Mouse (Mus musculus) liver, postnatal 0 days (tissue): ENCODE results near the gene H13. TPM values are rescaled to one million over a fixed set of nuclear protein-coding genes. Genes with fewer than 3 reads are reported as not detected.
A peak's percentile ranks its signal among the peaks of the same experiment; 100 is the strongest.

Source experiments
- ATAC-seq: fragments of 200-750 bp; cut with Nextera tagmentation; 2 replicates; pipeline ENCODE4 v1.8.0; 2017; ENCODE audit warnings: mild to moderate bottlenecking, moderate library complexity
- DNase-seq: peaks from one replicate; pipeline ENCODE4 v3.0.0-alpha.2; 2016
- H3K27ac ChIP-seq: fragments of 300-500 bp; sonication (generic); 2 replicates; pipeline ENCODE4 v1.5.1; 2014; ENCODE audit warnings: antibody characterized with exemption, moderate library complexity, mild to moderate bottlenecking, low read depth
- H3K27me3 ChIP-seq: fragments of 300-500 bp; sonication (generic); 2 replicates; pipeline ENCODE4 v1.6.1; 2014; ENCODE audit warnings: low read length, control low read depth, mixed read lengths; ENCODE audit not compliant: insufficient read depth
- H3K36me3 ChIP-seq: fragments of 300-500 bp; sonication (generic); replicated peaks from 2 replicates; pipeline ENCODE4 v1.6.1; 2014; ENCODE audit warnings: mild to moderate bottlenecking, control low read depth, low read length, moderate library complexity, mixed read lengths; ENCODE audit not compliant: insufficient read depth
- H3K4me1 ChIP-seq: fragments of 300-500 bp; sonication (generic); 2 replicates; pipeline ENCODE4 v1.6.1; 2014; ENCODE audit warnings: antibody characterized with exemption, mild to moderate bottlenecking, control low read depth; ENCODE audit not compliant: insufficient read depth
- H3K4me2 ChIP-seq: fragments of 300-500 bp; sonication (generic); 2 replicates; pipeline ENCODE4 v1.6.1; 2014; ENCODE audit warnings: low read depth, mild to moderate bottlenecking, low read length, moderate library complexity, mixed read lengths
- H3K4me3 ChIP-seq: fragments of 300-500 bp; sonication (generic); 2 replicates; pipeline ENCODE4 v1.5.1; 2014; ENCODE audit warnings: low read depth, low read length
- H3K9ac ChIP-seq: fragments of 300-500 bp; sonication (generic); replicated peaks from 2 replicates; pipeline ENCODE4 v1.6.1; 2014; ENCODE audit warnings: mild to moderate bottlenecking, moderate library complexity
- H3K9me3 ChIP-seq: fragments of 300-500 bp; sonication (generic); 2 replicates; pipeline ENCODE4 v1.6.1; 2016; ENCODE audit warnings: mild to moderate bottlenecking, control low read depth, low read length, mixed read lengths
- CTCF ChIP-seq: sonication (generic); IDR thresholded peaks from 2 replicates; pipeline ENCODE4 v1.5.1; 2016; ENCODE audit warnings: antibody characterized with exemption, low read depth
- EP300 ChIP-seq: IDR thresholded peaks from 2 replicates; pipeline ENCODE4 v1.6.1; 2016; ENCODE audit warnings: antibody characterized with exemption, low read depth, mild to moderate bottlenecking
- WGBS: fragments of 180-500 bp; shearing (Covaris S2); extraction: QIAGEN DNeasy Blood & Tissue Kit; methylation state at CpG from one replicate; pipeline ENCODE4 v1.1.7; 2014; ENCODE audit not compliant: insufficient replicate concordance; 5-methylcytosine and 5-hydroxymethylcytosine counted together
- polyA plus RNA-seq: library from polyadenylated mRNA; unstranded; fragments of >200 nt; fragmentation: Nextera tagmentation; extraction: Ambion mirVana; gene quantifications from 2 replicates; pipeline ENCODE4 v1.2.1, GENCODE M21; 2015

H13 gene
- polyA plus RNA-seq, 1 experiment from 2014 or later = 63.8 TPM

DNA sequence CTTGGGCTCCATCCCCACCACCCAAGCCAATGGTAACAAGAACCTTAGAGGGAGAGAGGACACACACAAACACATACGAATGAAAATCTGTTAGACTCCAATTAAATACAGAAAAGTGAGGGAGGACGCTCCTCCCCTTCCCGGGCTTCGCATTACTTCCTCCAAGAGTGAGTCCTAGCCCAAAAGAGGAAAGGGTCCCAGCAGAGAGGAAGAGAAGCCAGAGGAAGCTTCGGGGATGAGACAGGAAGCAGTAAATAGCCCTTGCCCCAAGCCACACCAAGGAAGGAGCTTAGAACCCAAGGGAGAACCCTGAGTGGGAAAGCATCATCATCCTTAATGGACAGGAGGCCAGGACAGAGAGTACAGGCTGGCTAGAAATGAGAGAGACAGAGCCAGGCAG is 39.8 kb downstream of the H13 start:
- ATAC-seq (no peak), DNase-seq (no peak)
- 51% methylated on average over 5 of the region's 5 CpGs for whole genome bisulfite sequencing
- H3K9me3 ChIP-seq = no peaks in the 10 kb centered on the region
- peaks cover 11% of the 10 kb centered on the region for H3K4me1 ChIP-seq
- no peak overlapping the region for H3K27ac ChIP-seq
- no peak overlapping the region for H3K4me2 ChIP-seq
- H3K27me3 ChIP-seq = no peaks in the 10 kb centered on the region
- TF ChIP-seq CTCF = no peak
- no peak for TF ChIP-seq EP300
- peaks cover 30% of the 10 kb centered on the region for H3K36me3 ChIP-seq
- H3K9ac ChIP-seq = no peak overlapping the region
- no peak overlapping the region for H3K4me3 ChIP-seq

DNA sequence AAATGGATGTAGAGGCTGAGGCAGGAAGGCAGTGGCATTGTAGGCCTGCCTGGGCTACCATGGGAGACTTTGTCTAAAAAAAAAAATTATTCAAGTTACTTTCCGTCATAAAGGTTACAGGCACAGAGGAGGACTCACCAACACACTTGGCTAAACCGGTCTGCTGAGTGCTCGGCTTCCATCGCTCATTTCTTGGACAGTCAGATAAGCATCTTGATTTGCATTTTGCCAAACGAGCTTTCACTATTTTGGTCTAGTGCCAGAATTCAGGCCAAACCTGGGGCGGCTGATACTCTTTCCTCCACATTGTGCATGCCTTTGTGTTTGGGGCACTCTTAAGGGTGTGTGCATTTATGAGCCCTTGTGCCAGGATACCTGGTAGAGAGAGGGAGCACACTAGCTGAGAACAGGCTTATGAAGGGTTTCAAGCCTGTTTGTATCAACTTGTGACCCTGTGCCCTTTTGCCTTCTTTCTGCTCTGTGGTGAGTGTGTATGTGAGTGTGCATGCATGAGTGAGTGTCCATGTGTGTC is 47.0 kb downstream of the H13 start:
- TF ChIP-seq EP300 (no peak), CTCF (no peak)
- Histone ChIP-seq H3K36me3 (no peaks in the 10 kb centered on the region), H3K4me2 (no peak overlapping the region), H3K9ac (no peak overlapping the region), H3K27ac (no peak overlapping the region), H3K9me3 (no peaks in the 10 kb centered on the region), H3K27me3 (no peaks in the 10 kb centered on the region), H3K4me3 (no peak overlapping the region), H3K4me1 (no peaks in the 10 kb centered on the region)
- ATAC-seq = no peak
- WGBS = 70% methylated on average over 6 of the region's 6 CpGs
- no peak for DNase-seq

DNA sequence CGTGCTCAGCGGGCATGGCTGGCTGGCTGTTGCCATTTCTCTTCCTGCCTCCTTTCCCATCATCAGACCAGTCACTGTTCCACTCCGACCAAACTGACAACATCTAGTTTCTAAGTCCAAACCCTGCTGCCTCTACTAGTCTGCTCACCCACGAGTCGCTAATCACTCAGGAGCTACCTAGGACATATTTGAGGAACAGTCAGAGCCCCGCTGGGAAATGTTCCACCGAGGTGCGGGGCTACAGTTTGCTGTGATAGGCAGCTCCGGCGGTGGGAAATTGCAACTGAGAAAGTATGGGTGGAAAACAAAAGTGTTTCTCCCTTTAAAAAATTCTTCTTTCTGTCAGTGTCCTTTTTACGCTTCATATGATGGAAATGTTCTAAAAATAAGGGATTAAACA is 48.4 kb downstream of the H13 start:
- Histone ChIP-seq H3K4me2 (no peak overlapping the region), H3K4me3 (no peak overlapping the region), H3K9ac (no peak overlapping the region), H3K27ac (no peak overlapping the region), H3K4me1 (no peaks in the 10 kb centered on the region), H3K27me3 (no peaks in the 10 kb centered on the region), H3K36me3 (no peaks in the 10 kb centered on the region), H3K9me3 (no peaks in the 10 kb centered on the region)
- DNase-seq (no peak), ATAC-seq (no peak)
- no peak for TF ChIP-seq EP300
- TF ChIP-seq CTCF = no peak
- WGBS = 76% methylated on average over 11 of the region's 11 CpGs

DNA sequence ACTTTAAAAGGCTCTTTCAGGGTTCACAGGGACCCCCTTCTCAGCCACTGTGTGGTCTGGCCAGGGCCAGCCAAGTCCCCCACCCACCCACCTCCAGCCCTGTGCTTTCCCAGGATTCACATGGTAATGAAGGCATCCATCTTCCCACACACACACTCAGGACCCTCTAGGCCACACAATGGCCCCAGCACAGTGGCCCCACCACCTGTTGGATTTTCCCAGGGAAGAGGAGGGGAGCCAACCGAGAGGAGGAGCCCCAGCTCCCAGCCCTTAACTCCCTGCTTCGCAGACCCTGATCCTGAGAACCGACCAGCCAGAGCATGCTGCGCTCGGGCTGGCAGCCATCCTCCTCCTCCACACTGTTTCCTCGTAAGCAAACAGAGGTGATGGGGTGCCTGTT is 48.8 kb downstream of the H13 start:
- H3K27me3 ChIP-seq = no peaks in the 10 kb centered on the region
- DNase-seq (no peak), ATAC-seq (no peak)
- no peak overlapping the region for H3K9ac ChIP-seq
- H3K4me3 ChIP-seq = no peak overlapping the region
- TF ChIP-seq CTCF = no peak
- TF ChIP-seq EP300 = no peak
- H3K4me1 ChIP-seq = no peaks in the 10 kb centered on the region
- 72% methylated on average over 6 of the region's 6 CpGs for WGBS
- H3K9me3 ChIP-seq = no peaks in the 10 kb centered on the region
- no peak overlapping the region for H3K4me2 ChIP-seq
- H3K36me3 ChIP-seq = no peaks in the 10 kb centered on the region
- no peak overlapping the region for H3K27ac ChIP-seq

DNA sequence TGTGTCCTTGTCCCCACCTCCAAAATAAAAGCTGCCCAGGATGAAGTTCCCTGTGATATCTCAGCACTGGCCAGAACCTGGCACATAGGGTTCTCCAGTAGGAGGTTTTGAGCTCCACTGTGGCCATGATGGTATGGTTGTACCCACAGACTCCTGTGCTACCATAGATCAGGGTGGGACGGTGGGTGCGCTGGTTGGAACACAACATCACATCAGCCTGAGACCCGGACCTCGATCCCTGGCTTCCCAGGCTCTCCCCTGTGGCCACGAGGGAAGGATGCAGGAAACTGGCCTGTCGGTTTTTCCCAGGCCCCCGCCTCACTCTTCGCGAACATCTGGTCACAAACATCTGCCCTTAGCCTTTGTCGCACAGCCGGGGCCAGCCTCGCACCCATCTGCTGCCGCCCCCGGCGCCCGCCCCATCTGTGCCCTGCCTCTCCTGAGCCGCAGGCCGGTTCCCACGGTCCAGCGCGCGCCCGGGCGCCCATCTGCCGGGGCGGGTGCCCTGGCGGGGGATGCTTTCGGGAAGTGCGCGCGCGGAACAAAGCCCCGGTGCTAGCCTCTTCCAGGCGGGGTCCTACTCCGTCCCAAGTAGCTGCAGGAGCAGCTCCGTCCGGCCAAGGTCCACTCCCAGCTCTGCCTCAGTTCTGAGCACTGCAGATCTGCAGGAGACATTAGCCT is 54.5 kb downstream of the H13 start:
- Histone ChIP-seq H3K4me2 (peak overlapping the region; percentile 62), H3K36me3 (no peaks in the 10 kb centered on the region), H3K4me3 (peak overlapping the region; percentile 26; the same call in 1 of the 2 replicates), H3K9me3 (no peaks in the 10 kb centered on the region), H3K27ac (no peak overlapping the region), H3K4me1 (peaks cover 20% of the 10 kb centered on the region), H3K27me3 (peaks cover 8% of the 10 kb centered on the region), H3K9ac (peak overlapping the region; percentile 16; the same call in 1 of the 2 replicates)
- 10% methylated on average over 37 of the region's 37 CpGs for WGBS
- ATAC-seq = peak; percentile 22; the same call in 1 of the 2 replicates
- DNase-seq = peak; percentile 56
- no peak for TF ChIP-seq EP300
- no peak for TF ChIP-seq CTCF

DNA sequence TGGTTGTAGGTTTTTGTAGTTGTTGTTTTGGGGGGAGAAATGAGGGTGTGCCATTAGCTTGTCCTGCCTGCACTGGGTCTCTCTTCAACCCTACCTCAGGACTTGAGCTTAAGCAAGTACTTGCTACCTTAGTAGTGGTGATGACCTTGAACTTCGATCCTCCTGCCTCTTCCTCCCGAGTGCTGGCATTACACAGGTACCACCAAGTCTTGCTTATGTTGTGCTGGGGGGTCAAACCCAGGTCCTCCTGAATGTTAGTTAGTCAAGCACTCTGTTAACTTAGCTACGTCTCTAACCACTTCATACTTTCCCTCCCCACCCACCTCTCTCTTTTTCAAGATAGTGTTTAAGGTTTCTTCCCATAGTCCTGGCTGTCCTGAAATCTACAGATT is 55.1 kb downstream of the H13 start:
- Histone ChIP-seq H3K4me1 (peaks cover 25% of the 10 kb centered on the region), H3K9ac (no peak overlapping the region; the same call in 1 of the 2 replicates), H3K36me3 (no peaks in the 10 kb centered on the region), H3K27me3 (peaks cover 8% of the 10 kb centered on the region), H3K27ac (no peak overlapping the region), H3K4me2 (peak overlapping the region; percentile 62), H3K9me3 (no peaks in the 10 kb centered on the region), H3K4me3 (peak overlapping the region; percentile 26; the same call in 1 of the 2 replicates)
- WGBS = 51% methylated on average over 3 of the region's 3 CpGs
- TF ChIP-seq CTCF = no peak
- TF ChIP-seq EP300 = no peak
- DNase-seq = no peak
- ATAC-seq = no peak
